Mouse (Mus musculus) naive thymus-derived CD4-positive, alpha-beta T cell, adult 2 months (primary cell): ENCODE results near the gene Tent5b.

Source experiments
- DNase-seq: peaks from one replicate; pipeline ENCODE4 v3.0.0-alpha.2; 2011; ENCODE audit warnings: low read depth

The Tent5b gene

DNA sequence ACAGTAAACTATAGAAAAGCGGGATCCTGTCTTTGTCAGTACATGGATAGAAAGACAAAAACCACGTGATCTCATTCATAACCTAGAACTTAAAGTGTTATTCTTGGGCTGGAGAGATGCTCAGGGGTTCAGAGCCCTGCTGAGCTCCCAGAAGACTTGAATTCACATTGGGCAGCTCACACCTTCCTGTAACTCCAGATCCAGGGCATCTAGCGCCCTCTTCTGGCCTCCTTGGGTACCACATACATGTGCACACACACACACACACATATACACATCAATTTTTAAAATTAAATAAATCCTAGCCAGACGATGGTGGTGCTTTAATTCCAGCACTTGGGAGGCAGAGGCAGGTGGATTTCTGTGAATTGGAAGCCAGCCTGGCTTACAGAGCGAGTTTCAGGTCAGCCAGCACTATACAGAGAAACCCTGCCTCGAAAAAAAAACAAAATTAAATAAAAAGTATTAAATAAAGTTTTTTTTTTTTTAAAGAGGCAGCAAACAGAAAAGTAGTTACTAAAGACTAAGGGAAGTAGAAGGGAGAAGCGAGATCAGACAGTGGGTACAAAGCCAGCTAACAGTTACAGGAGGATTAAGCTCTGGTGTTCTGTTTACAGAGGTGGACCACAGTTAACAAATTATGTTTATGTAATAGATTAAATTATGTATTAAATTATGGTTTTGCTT, 8.7 kb upstream of the Tent5b start:
- no peak for DNase-seq

DNA sequence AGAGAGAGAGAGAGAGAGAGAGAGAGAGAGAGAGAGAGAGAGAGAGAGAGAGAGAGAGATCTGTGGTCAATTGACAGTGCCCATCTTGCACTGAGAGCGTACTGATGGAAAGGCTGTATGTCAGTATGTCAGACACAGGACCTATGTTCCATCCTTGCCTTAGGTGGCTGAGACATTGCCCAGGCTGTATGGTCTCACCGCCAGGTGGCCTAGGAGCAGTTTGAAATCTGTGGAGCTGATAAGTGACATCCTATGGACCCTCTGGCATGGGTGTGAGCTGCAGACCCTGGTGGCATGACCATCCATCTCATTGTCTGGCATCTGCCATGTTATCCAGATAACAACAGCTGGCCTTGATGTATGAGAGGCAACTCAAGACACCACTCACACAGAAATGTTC, 6.1 kb upstream of the Tent5b start:
- DNase-seq, result no peak

DNA sequence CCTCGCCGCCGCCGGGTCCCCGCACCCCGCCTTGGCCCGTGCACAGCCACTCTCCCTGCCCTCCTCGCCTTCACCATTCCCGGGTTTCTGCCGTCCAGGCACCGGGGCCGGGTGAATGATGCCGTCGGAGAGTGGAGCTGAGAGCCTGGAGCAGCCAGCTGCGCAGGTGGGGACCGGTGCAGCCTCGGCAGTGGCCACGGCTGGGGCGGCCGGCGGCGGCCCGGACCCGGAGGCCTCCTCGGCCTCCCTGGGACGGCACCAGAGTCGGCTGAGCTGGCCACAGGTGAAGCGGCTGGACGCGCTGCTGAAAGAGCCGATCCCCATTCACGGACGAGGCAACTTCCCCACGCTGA, 229 bp downstream of the Tent5b start:
- no peak for DNase-seq

DNA sequence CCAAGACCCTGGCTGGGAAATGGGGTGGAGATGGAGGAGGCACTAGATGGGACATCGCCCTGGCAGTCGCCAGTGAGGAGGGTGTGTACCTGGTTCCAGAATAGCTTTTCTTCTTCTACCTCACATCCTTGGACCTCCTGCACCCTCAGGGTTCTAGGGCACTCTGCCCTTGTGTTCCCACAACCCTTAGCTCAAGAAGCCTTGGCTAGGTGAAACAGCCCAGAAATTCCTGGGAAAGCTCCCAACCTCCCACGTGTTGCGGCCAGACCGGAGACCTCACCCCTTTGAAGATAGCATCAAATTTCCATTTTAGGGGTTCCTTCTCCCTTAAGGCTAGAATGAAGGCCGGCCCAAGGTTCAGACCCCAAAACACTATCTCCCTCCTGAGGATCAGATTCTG, 822 bp downstream of the Tent5b start:
- DNase-seq, result no peak

GRCm38 (mm10) chr4:133481488-133481887, 1.6 kb downstream of the Tent5b start:
- no peak for DNase-seq

DNA sequence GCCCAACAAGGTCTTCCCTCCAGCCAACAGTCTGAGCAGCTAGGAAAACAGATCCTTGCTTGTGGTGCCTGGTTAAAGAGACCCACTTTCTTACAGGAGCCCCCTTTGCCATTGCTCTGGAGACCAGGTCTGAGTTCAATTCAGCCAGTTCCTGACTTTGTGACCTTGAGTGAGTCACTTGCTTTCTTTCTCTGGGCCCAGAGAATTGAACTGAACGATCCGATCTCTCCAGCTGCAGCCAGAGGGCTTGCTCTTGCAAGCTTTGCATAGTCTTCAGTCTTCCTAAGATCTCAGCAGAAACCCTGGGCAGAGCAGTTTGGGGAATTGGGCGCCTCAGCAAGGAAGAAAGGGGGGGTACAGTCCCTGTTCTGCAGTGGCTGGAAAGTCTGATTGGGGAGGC, 2.5 kb downstream of the Tent5b start:
- no peak for DNase-seq

- DNase-seq, result no peak
These were observed 4.5 kb downstream of the Tent5b start for GRCm38 (mm10) chr4:133484266-133485025.

DNA sequence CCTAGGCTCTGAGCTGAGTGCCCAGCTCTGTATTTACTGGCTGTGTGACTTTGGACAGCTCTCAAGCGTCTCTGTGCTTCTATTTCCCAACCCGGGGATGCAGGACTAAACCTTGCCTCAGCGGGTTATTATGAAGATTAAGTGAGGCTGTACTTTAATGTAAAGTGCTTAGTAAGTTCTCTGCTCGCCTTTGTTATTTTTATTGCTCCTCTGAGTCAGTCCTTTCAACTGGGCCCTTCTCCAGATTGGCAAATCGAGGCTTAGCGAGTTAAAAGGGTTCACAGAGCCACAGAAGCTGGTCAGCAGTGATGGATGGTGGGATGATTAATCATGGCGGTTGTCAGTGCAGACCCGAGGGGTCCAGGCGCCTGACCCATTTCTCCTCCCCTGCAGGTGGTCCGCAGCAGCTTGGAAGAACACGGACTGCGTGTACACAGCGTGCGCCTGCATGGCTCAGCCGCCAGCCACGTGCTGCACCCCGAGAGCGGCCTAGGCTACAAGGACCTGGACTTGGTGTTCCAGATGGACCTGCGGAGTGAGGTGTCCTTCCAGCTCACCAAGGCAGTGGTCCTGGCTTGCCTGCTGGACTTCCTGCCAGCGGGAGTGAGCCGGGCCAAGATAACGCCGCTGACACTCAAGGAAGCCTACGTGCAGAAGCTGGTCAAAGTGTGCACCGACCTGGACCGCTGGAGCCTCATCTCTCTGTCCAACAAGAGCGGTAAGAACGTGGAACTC, 5.9 kb downstream of the Tent5b start:
- no peak for DNase-seq

DNA sequence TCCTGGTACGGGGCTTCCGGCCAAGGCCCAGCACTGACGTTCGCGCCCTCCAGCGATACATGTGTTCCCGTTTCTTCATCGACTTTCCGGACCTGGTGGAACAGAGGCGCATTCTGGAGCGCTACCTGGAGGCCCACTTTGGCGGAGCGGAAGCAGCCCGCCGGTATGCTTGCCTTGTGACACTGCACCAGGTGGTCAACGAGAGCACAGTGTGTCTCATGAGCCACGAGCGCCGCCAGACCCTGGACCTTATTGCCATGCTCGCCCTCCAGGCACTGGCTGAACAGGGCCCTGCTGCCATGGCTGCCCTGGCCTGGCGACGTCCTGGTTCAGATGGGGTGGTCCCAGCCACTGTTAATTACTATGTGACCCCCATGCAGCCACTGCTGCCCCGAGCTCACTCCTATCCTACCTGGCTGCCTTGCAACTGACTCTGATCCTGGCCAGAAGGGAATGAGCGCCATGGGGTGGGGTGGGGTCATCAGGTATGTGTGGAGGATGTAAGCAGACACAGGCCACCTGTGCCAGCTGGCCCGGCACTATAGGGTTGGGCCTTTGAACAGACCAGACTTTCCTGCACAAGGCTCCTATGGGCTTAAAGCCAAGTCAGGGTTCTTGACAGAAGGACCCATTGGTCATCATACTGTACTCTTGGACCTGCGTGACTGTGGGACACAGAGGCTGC, 6.9 kb downstream of the Tent5b start:
- DNase-seq, result no peak

GRCm38 (mm10) chr4:133488619-133489392, 8.9 kb downstream of the Tent5b start:
- no peak for DNase-seq

DNA sequence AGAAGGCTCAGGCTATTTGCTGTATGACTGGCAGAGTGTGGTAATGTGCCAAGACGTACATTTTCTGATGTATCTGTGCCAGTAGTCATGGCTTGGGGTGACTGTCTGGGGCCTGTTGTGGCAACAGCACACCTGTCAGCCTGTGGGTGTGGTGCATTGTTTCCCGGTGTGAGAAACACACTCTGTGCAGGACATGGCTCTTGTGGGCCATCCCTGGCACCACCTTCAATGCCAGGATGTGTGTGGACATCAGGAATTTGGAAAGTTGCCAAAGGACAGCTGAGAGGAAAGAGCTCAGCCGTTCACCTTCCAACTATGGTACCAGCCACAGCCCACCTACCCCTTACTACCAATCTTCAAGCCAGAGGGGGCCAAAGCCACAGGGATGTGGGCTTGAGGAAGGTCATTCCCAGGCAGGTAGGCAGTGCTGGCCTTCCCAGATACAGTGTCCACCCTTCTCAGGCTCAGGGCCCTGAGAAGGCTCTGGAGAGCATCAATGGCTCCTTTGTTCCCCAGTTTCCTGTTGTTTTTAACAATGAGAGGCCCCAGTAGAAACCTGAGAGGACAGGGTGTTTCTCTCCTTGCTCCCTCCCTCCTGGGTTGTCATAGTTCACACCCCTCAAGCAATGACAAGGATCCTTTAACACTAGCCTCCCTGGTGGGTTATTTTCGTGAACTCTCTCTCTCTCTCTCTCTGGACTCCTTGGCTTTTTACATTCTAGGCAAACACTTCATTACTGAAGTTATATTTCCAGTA, 9.7 kb downstream of the Tent5b start:
- no peak for DNase-seq

- no peak for DNase-seq
These were observed 11.9 kb downstream of the Tent5b start for GRCm38 (mm10) chr4:133491800-133492199.

GRCm38 (mm10) chr4:133493895-133494294, 14.0 kb downstream of the Tent5b start:
- DNase-seq, result no peak

- DNase-seq, result peak; percentile 94
These were observed 14.5 kb downstream of the Tent5b start for GRCm38 (mm10) chr4:133494432-133494831.

DNA sequence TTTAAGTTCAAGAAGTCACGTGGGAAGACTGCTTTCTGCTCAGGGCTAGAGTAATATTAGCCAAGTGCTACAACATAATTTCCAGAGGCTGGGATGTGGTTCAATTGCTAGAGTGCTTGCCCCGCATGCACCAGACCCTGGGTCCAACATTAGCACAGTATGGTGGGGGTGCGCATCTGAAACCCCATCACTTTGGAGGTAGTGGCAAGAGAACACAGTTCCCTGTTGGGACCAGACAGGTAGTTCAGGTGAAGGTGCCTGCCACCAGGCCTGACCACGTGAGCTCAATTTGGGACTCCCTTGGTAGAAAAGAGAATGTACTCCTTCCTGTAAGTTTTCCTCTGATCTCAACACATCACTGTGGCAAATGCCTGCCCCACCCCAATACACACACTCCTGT, 14.9 kb downstream of the Tent5b start:
- DNase-seq, result no peak

GRCm38 (mm10) chr4:133495711-133496110, 15.8 kb downstream of the Tent5b start:
- DNase-seq, result no peak

- no peak for DNase-seq
These were observed 17.0 kb downstream of the Tent5b start for GRCm38 (mm10) chr4:133496738-133497445.

GRCm38 (mm10) chr4:133497461-133498159, 17.7 kb downstream of the Tent5b start:
- DNase-seq, result peak; percentile 49

DNA sequence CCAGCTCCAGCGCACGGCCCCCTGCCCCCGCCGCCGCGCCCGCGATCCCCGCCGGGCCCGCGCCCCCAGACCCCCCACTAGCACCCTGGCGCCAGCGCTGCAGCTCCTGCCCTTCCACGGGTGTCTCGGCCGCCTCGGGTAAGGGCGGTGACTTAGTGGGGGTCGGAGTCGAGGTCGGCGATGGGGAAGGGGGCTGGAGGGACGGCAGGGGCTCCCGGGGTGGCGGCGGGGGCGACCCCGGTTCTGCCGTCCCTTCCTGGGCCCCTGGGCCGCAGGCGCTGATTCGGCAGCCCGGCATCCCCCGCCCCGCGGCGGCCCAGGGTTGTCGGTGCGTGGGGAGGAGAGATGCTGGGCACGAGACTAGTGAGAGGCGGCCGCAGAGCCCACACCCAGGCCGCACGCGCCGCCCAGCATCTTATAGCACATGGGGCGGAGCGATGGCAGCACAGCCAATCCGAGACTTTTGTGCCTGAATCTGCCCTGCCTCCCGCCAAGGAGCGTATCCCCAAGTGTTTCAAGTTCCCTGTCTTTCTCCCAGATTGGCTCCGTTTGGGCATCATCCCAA, 18.3 kb downstream of the Tent5b start, which contains the start of gene Trnp1:
Gene Trnp1 (minus strand): TSS at position 391 of the 565 bp plus-strand sequence.
- peak; percentile 76 for DNase-seq
